Comparison of ENCODE assay signal across 1 mouse cellular context in the genomic region with DNA sequence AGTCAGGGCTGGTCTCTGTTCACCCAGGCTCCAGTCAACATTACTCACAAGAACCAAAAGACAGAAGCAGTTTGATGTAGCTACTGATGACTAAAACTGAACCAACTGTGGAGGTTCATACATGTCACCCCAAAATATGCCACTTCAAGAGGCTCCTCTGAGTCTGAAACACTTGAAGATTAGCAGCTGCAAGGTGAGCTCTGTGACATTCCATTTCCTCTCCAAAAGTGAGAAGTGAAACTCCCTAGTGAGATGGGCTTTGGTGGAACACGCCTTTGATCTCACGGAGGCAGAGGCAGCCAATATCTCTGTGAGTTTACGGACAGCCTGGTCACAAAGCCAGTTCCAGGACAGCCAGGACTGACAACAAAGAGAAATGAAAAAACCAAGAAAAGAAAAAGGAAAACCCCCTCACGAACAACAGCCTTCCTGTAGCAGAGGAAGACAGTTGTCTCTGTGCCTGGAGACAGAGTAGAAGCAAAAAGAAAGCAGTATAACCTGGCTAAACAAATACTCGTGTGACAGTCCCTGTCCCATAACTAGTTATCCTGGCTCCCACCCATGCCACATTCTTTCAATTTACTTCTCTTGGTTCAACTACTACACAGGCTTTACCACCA.
A peak's percentile ranks its signal among the peaks of the same experiment; 100 is the strongest.
TF ChIP-seq lines count a peak whose summit lies in the region.

No protein-coding gene starts in this region.

TF ChIP-seq in CH12.LX, 34 proteins besides CTCF, POLR2A, EP300 and RAD21:
- peak; percentile 59 for TF ChIP-seq ETS1 (conservative IDR thresholded peaks at IDR 0.05; ENCODE audit: low read depth, low read length)
- no peak for TF ChIP-seq MAX (IDR thresholded peaks at IDR 0.05; ENCODE audit: low read length)
- no peak; the same call in 1 of the 2 replicates for TF ChIP-seq MAZ (IDR thresholded peaks at IDR 0.05; ENCODE audit: low read depth, low read length)
- TF ChIP-seq ZNF384 (IDR thresholded peaks at IDR 0.05; ENCODE audit: low read depth, low read length), result no peak; the same call in 1 of the 2 replicates
- no peak for TF ChIP-seq KAT2A (IDR thresholded peaks at IDR 0.05; ENCODE audit: insufficient replicate concordance, low read length)
- no peak for TF ChIP-seq ZMIZ1 (IDR thresholded peaks at IDR 0.05; ENCODE audit: low read depth, low read length)
- TF ChIP-seq NRF1 (IDR thresholded peaks at IDR 0.05; ENCODE audit: low read depth, low read length), result no peak
- no peak for TF ChIP-seq PAX5 (IDR thresholded peaks at IDR 0.05; ENCODE audit: low read length)
- TF ChIP-seq ZKSCAN1 (IDR thresholded peaks at IDR 0.05; ENCODE audit: borderline replicate concordance, low read depth, low read length), result no peak
- TF ChIP-seq RCOR1 (conservative IDR thresholded peaks at IDR 0.05; ENCODE audit: low read depth, low read length), result peak; percentile 82
- TF ChIP-seq POLR2AphosphoS2 (IDR thresholded peaks at IDR 0.05; ENCODE audit: low read depth, low read length), result no peak
- TF ChIP-seq JUND (conservative IDR thresholded peaks at IDR 0.05; ENCODE audit: low read depth, low read length), result peak; percentile 71
- TF ChIP-seq MEF2A (IDR thresholded peaks at IDR 0.05; ENCODE audit: borderline replicate concordance, low read depth, low read length), result peak; percentile 66
- TF ChIP-seq UBTF (IDR thresholded peaks at IDR 0.05; ENCODE audit: low read depth, low read length), result no peak
- TF ChIP-seq SIN3A (IDR thresholded peaks at IDR 0.05; ENCODE audit: low read length), result peak; percentile 71; the same call in 1 of the 2 replicates
- no peak for TF ChIP-seq E2F4 (IDR thresholded peaks at IDR 0.05; ENCODE audit: insufficient replicate concordance, low read depth, low read length)
- TF ChIP-seq CHD1 (IDR thresholded peaks at IDR 0.05; ENCODE audit: low read depth, low read length), result no peak
- TF ChIP-seq BHLHE40 (IDR thresholded peaks at IDR 0.05; ENCODE audit: low read depth, low read length), result peak; percentile 59; the same call in 1 of the 2 replicates
- no peak for TF ChIP-seq ZC3H11A (IDR thresholded peaks at IDR 0.05; ENCODE audit: low read depth, low read length)
- TF ChIP-seq MXI1 (IDR thresholded peaks at IDR 0.05; ENCODE audit: low read depth, low read length), result no peak; the same call in 1 of the 2 replicates
- TF ChIP-seq JUN (IDR thresholded peaks at IDR 0.05; ENCODE audit: insufficient read depth, low read depth, low read length), result peak; percentile 33; the same call in 1 of the 2 replicates
- TF ChIP-seq MYC (IDR thresholded peaks at IDR 0.05; ENCODE audit: low read depth, low read length), result no peak
- TF ChIP-seq TCF12 (IDR thresholded peaks at IDR 0.05; ENCODE audit: low read depth, low read length), result peak; percentile 86
- peak; percentile 44; the same call in 1 of the 2 replicates for TF ChIP-seq MAFK (IDR thresholded peaks at IDR 0.05; ENCODE audit: insufficient replicate concordance, low read length)
- TF ChIP-seq IRF4 (IDR thresholded peaks at IDR 0.05; ENCODE audit: low read depth, low read length), result peak; percentile 97
- TF ChIP-seq ELF1 (IDR thresholded peaks at IDR 0.05; ENCODE audit: low read depth, low read length), result 0 out of 2 replicates have a peak, but pooled peaks have one; percentile 12
- TF ChIP-seq HCFC1 (IDR thresholded peaks at IDR 0.05; ENCODE audit: low read depth, low read length), result peak; percentile 25; the same call in 1 of the 2 replicates
- TF ChIP-seq CHD2 (IDR thresholded peaks at IDR 0.05; ENCODE audit: low read length), result peak; percentile 61
- TF ChIP-seq SMC3 (IDR thresholded peaks at IDR 0.05; ENCODE audit: low read depth, low read length), result peak; percentile 8
